Mouse (Mus musculus): ENCODE measurements around the gene Mri1. TPM values are rescaled to one million over a fixed set of nuclear protein-coding genes. Genes with fewer than 3 reads are reported as not detected.
A peak's percentile ranks its signal among the peaks of the same experiment; 100 is the strongest.

Mri1 gene
- total and polyA plus RNA-seq, 3 experiments = 7.0 to 58.7 (median 14.1) TPM

- DNase-seq (ENCODE audit: low spot score) (no peak), ATAC-seq (ENCODE audit: extremely low read depth, insufficient number of reproducible peaks, low FRiP score, poor library complexity, severe bottlenecking) (no peak)
- Histone ChIP-seq H3K36me3 (replicated peaks) (peaks cover 30% of the 10 kb centered on the region), H3K4me3 (ENCODE audit: low read depth, low read length) (peak overlapping the region; percentile 84), H3K9me3 (replicated peaks) (no peaks in the 10 kb centered on the region), H3K4me1 (ENCODE audit: insufficient read depth, low read depth, low read length) (peaks cover 24% of the 10 kb centered on the region), H3K27me3 (ENCODE audit: insufficient read depth, low read length) (peaks cover 9% of the 10 kb centered on the region; the same call in 1 of the 2 replicates)
- TF ChIP-seq POLR2AphosphoS5 (IDR thresholded peaks at IDR 0.05; ENCODE audit: insufficient replicate concordance, low read depth, low read length) (no peak), TAL1 (conservative IDR thresholded peaks at IDR 0.05; ENCODE audit: low read depth, low read length) (no peak), CTCF (IDR thresholded peaks at IDR 0.05; ENCODE audit: low read depth, low read length) (no peak), GATA1 (IDR thresholded peaks at IDR 0.05; ENCODE audit: borderline replicate concordance, low read length) (no peak), GATA2 (IDR thresholded peaks at IDR 0.05; ENCODE audit: borderline replicate concordance, low read depth, low read length) (no peak)
These were observed 19.4 kb downstream of the Mri1 start for GRCm38 (mm10) chr8:84237542-84238229.

DNA sequence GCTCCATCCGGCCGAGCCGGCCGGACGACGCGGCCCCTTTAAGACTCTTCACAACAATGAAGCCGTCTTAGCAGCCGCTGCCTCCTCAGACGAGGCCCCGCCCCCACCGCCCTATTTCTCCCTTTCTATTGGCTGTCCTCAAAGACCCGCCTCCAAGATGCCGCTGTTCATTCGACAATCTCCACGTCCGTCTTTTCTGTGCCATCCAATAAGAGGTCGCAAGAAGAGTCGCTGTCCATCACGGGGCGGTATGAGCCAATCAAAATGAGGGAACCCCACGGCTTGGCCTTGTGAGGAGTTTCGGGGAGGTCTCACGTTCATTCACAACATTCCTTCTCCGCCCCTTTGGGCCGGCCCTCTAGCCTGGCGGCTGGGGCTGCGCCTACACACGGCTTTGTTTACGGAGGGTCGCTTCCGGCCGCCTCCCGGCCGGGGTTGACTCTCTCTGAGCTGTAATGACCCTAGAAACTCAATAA lies 20.1 kb downstream of the Mri1 start, which contains the start of gene Zswim4:
Zswim4 (minus strand) TSS at position 58 of the 476 bp plus-strand sequence.
- no peaks in the 10 kb centered on the region for H3K9me3 ChIP-seq (replicated peaks)
- peaks cover 32% of the 10 kb centered on the region for H3K36me3 ChIP-seq (replicated peaks)
- H3K4me1 ChIP-seq (ENCODE audit: insufficient read depth, low read depth, low read length) = peaks cover 22% of the 10 kb centered on the region
- peak within 1 kb of the TSS; percentile 84 for H3K4me3 ChIP-seq (ENCODE audit: low read depth, low read length)
- DNase-seq (ENCODE audit: low spot score) (peak; percentile 100), ATAC-seq (ENCODE audit: extremely low read depth, insufficient number of reproducible peaks, low FRiP score, poor library complexity, severe bottlenecking) (peak; percentile 99)
- TF ChIP-seq TAL1 (conservative IDR thresholded peaks at IDR 0.05; ENCODE audit: low read depth, low read length) (no peak), GATA1 (IDR thresholded peaks at IDR 0.05; ENCODE audit: borderline replicate concordance, low read length) (no peak), POLR2AphosphoS5 (IDR thresholded peaks at IDR 0.05; ENCODE audit: insufficient replicate concordance, low read depth, low read length) (no peak), CTCF (IDR thresholded peaks at IDR 0.05; ENCODE audit: low read depth, low read length) (no peak), GATA2 (IDR thresholded peaks at IDR 0.05; ENCODE audit: borderline replicate concordance, low read depth, low read length) (no peak)
- H3K27me3 ChIP-seq (ENCODE audit: insufficient read depth, low read length) = peaks cover 6% of the 10 kb centered on the region; the same call in 1 of the 2 replicates

- TF ChIP-seq GATA1 (IDR thresholded peaks at IDR 0.05; ENCODE audit: borderline replicate concordance, low read length) (no peak), TAL1 (conservative IDR thresholded peaks at IDR 0.05; ENCODE audit: low read depth, low read length) (no peak), GATA2 (IDR thresholded peaks at IDR 0.05; ENCODE audit: borderline replicate concordance, low read depth, low read length) (no peak), CTCF (IDR thresholded peaks at IDR 0.05; ENCODE audit: low read depth, low read length) (no peak), POLR2AphosphoS5 (IDR thresholded peaks at IDR 0.05; ENCODE audit: insufficient replicate concordance, low read depth, low read length) (no peak)
- Histone ChIP-seq H3K9me3 (replicated peaks) (no peaks in the 10 kb centered on the region), H3K36me3 (replicated peaks) (peaks cover 37% of the 10 kb centered on the region), H3K4me3 (ENCODE audit: low read depth, low read length) (peak overlapping the region; percentile 84), H3K27me3 (ENCODE audit: insufficient read depth, low read length) (peaks cover 6% of the 10 kb centered on the region; the same call in 1 of the 2 replicates), H3K4me1 (ENCODE audit: insufficient read depth, low read depth, low read length) (peaks cover 22% of the 10 kb centered on the region)
- DNase-seq (ENCODE audit: low spot score) = no peak
- ATAC-seq (ENCODE audit: extremely low read depth, insufficient number of reproducible peaks, low FRiP score, poor library complexity, severe bottlenecking) = no peak
These were observed 20.6 kb downstream of the Mri1 start for GRCm38 (mm10) chr8:84236410-84236997.

DNA sequence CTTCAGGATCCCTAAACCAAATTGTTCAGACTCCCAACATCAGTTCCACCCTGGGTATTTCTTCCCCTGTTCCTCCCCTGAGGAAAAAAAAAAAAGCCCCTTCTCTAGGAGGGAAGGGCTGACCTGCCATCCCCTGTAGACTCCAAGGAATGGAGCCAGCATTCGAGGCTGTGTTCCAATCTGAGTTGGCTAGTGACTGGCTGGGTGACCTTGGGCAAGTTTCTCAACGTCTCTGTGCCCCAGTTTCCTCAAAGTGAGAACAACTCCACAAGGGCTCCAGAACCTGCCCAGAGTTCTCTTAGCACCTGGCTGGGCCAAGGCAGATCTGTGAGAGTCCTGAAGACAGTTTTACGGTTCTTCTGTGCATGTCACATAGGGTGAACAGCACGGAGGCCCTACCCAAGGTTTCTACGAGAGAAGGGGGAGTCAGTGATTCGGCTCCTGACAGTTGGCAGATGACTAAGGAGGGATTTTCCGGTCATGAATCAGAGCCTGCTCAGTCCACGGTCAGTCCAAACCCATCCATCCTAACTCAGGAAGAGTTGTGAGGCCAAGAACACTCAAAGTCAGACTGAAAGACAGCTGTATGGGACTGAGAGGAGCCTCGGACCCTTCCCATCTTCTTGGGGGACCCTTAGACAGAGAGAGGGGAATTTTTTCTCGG lies 21.2 kb downstream of the Mri1 start:
- TF ChIP-seq CTCF (IDR thresholded peaks at IDR 0.05; ENCODE audit: low read depth, low read length) (no peak), POLR2AphosphoS5 (IDR thresholded peaks at IDR 0.05; ENCODE audit: insufficient replicate concordance, low read depth, low read length) (no peak), GATA2 (IDR thresholded peaks at IDR 0.05; ENCODE audit: borderline replicate concordance, low read depth, low read length) (no peak), TAL1 (conservative IDR thresholded peaks at IDR 0.05; ENCODE audit: low read depth, low read length) (no peak), GATA1 (IDR thresholded peaks at IDR 0.05; ENCODE audit: borderline replicate concordance, low read length) (no peak)
- Histone ChIP-seq H3K4me3 (ENCODE audit: low read depth, low read length) (peak overlapping the region; percentile 84), H3K4me1 (ENCODE audit: insufficient read depth, low read depth, low read length) (peaks cover 22% of the 10 kb centered on the region), H3K27me3 (ENCODE audit: insufficient read depth, low read length) (peaks cover 2% of the 10 kb centered on the region; the same call in 1 of the 2 replicates), H3K9me3 (replicated peaks) (no peaks in the 10 kb centered on the region), H3K36me3 (replicated peaks) (peaks cover 42% of the 10 kb centered on the region)
- DNase-seq (ENCODE audit: low spot score) = no peak
- ATAC-seq (ENCODE audit: extremely low read depth, insufficient number of reproducible peaks, low FRiP score, poor library complexity, severe bottlenecking) = no peak

DNA sequence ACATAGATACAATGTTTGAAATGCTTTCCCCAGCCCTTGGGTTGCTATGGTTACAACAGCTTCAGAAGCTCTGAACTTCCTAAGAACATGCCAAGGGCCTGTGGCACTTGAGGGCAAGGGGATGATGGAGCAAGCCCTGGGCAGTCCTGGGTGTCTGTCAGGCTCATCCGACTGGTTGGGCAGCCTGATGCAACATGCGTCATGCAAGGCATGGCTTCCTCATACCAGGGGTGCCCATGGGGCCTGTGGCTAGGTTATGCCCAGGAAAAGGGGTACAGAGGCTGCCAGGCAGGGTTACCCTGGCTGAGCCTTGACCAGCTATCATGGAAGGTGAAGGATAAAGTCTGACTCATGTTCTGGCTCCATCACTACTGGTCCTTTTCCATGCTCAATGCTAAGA lies 24.1 kb downstream of the Mri1 start:
- DNase-seq (ENCODE audit: low spot score) = no peak
- H3K36me3 ChIP-seq (replicated peaks) = peaks cover 68% of the 10 kb centered on the region
- ATAC-seq (ENCODE audit: extremely low read depth, insufficient number of reproducible peaks, low FRiP score, poor library complexity, severe bottlenecking) = no peak
- H3K27me3 ChIP-seq (ENCODE audit: insufficient read depth, low read length) = no peaks in the 10 kb centered on the region
- H3K9me3 ChIP-seq (replicated peaks) = no peaks in the 10 kb centered on the region
- TF ChIP-seq CTCF (IDR thresholded peaks at IDR 0.05; ENCODE audit: low read depth, low read length) (no peak), TAL1 (conservative IDR thresholded peaks at IDR 0.05; ENCODE audit: low read depth, low read length) (no peak), GATA2 (IDR thresholded peaks at IDR 0.05; ENCODE audit: borderline replicate concordance, low read depth, low read length) (no peak), GATA1 (IDR thresholded peaks at IDR 0.05; ENCODE audit: borderline replicate concordance, low read length) (no peak), POLR2AphosphoS5 (IDR thresholded peaks at IDR 0.05; ENCODE audit: insufficient replicate concordance, low read depth, low read length) (no peak)
- H3K4me3 ChIP-seq (ENCODE audit: low read depth, low read length) = no peak overlapping the region
- H3K4me1 ChIP-seq (ENCODE audit: insufficient read depth, low read depth, low read length) = peaks cover 19% of the 10 kb centered on the region

Measured in G1E (cell line).